Mouse (Mus musculus) forebrain, postnatal 0 days (tissue): ENCODE data around the gene 4931440F15Rik. TPM values are rescaled to one million over a fixed set of nuclear protein-coding genes. Genes with fewer than 3 reads are reported as not detected.
A peak's percentile ranks its signal among the peaks of the same experiment; 100 is the strongest.
"Not testable (repeated sequence)": the region's sequence is repeated elsewhere in the genome, so short reads cannot be mapped to it uniquely, and the experiment has no call there.

Experiments used
- ATAC-seq: fragments of 200-750 bp; cut with Nextera tagmentation; 2 replicates; pipeline ENCODE4 v1.8.0; 2017; ENCODE audit warnings: mild to moderate bottlenecking, moderate library complexity
- DNase-seq: peaks from one replicate; pipeline ENCODE4 v3.0.0-alpha.2; 2015
- H3K27ac ChIP-seq: fragments of 300-500 bp; sonication (generic); 2 replicates; pipeline ENCODE4 v1.5.1; 2014; ENCODE audit warnings: low read depth, mild to moderate bottlenecking, antibody characterized with exemption, low read length, moderate library complexity, mixed read lengths
- H3K27me3 ChIP-seq: fragments of 300-500 bp; sonication (generic); 2 replicates; pipeline ENCODE4 v1.6.1; 2014; ENCODE audit warnings: mild to moderate bottlenecking, low read length, mixed read lengths; ENCODE audit not compliant: insufficient read depth
- H3K36me3 ChIP-seq: fragments of 300-500 bp; sonication (generic); 2 replicates; pipeline ENCODE4 v1.6.1; 2014; ENCODE audit warnings: mild to moderate bottlenecking, moderate library complexity; ENCODE audit not compliant: insufficient read depth
- H3K4me1 ChIP-seq: fragments of 300-500 bp; sonication (generic); 2 replicates; pipeline ENCODE4 v1.6.1; 2014; ENCODE audit warnings: antibody characterized with exemption; ENCODE audit not compliant: insufficient read depth
- H3K4me2 ChIP-seq: fragments of 300-500 bp; sonication (generic); 2 replicates; pipeline ENCODE4 v1.6.1; 2014; ENCODE audit warnings: low read depth, mild to moderate bottlenecking, moderate library complexity
- H3K4me3 ChIP-seq: fragments of 300-500 bp; sonication (generic); 2 replicates; pipeline ENCODE4 v1.5.1; 2014; ENCODE audit warnings: low read depth, low read length, mixed read lengths
- H3K9ac ChIP-seq: fragments of 300-500 bp; sonication (generic); 2 replicates; pipeline ENCODE4 v1.6.1; 2014; ENCODE audit warnings: mild to moderate bottlenecking
- H3K9me3 ChIP-seq: fragments of 300-500 bp; sonication (generic); 2 replicates; pipeline ENCODE4 v1.6.1; 2016; ENCODE audit warnings: low read length
- CTCF ChIP-seq: sonication (generic); IDR thresholded peaks from 2 replicates; pipeline ENCODE4 v1.5.1; 2016; ENCODE audit warnings: antibody characterized with exemption, control low read depth, low read depth
- WGBS: fragments of 180-500 bp; shearing (Covaris S2); extraction: QIAGEN DNeasy Blood & Tissue Kit; methylation state at CpG from one replicate; pipeline ENCODE4 v1.1.7; 2014; 5-methylcytosine and 5-hydroxymethylcytosine counted together
- polyA plus RNA-seq: library from polyadenylated mRNA; unstranded; fragments of >200 nt; fragmentation: Nextera tagmentation; extraction: Ambion mirVana; gene quantifications from 2 replicates; pipeline ENCODE4 v1.2.1, GENCODE M21; 2015
- total RNA-seq: library from RNA; depleted of rRNA; stranded (reverse); fragments of >200 nt; gene quantifications from 2 replicates; pipeline ENCODE4 v1.2.3, GENCODE M21; 2014

The 4931440F15Rik gene
- total and polyA plus RNA-seq, 2 experiments from 2014 or later = 0.24 to 0.52 TPM

DNA sequence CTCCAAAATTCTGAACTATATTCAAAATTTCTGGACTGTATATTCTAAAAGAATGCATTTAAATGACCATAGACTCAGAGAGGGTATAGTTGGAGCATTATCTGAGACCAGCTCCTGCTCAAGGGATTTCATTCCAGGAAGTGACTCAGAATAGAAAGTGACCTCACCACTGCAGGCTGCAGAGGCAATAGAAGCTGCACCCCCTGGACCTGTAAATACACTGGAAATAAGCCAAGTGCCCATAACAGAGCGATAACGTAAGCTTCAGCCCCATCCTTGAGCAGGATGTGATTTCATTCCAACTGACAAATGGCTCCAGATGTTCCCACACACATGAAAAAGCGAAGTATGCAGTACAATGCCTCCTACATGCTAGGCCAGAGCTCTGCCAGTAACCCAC, 14.3 kb upstream of the 4931440F15Rik start:
- WGBS = 55% methylated on average over 3 of the region's 3 CpGs
- TF ChIP-seq CTCF = no peak
- Histone ChIP-seq H3K27ac (no peak overlapping the region), H3K9ac (no peak overlapping the region), H3K9me3 (no peaks in the 10 kb centered on the region), H3K36me3 (no peaks in the 10 kb centered on the region), H3K4me1 (no peaks in the 10 kb centered on the region), H3K27me3 (no peaks in the 10 kb centered on the region), H3K4me2 (no peak overlapping the region), H3K4me3 (no peak overlapping the region)
- DNase-seq = no peak
- no peak; the same call in 1 of the 2 replicates for ATAC-seq

DNA sequence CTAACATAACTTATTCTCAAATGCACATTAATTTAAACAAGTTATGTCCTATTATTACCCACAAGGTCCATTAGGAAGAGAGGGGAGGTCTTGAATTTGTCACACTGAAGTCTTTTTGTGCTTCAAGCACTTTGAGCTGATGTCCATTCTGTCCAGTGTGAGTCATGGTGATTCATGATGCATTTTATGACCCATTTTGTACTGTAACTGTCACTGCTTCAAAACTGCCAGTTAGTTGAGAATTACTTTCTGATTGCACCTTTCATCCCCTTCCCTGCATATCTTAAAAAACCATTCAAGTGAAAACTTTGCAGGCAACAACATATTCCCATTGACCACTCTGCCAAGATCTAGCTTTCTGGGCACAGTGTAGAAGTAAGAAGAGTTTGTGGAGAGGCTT, 11.6 kb upstream of the 4931440F15Rik start:
- Histone ChIP-seq H3K36me3 (no peaks in the 10 kb centered on the region), H3K4me2 (no peak overlapping the region), H3K27me3 (no peaks in the 10 kb centered on the region), H3K9me3 (no peaks in the 10 kb centered on the region), H3K27ac (no peak overlapping the region), H3K4me1 (no peaks in the 10 kb centered on the region), H3K9ac (no peak overlapping the region), H3K4me3 (no peak overlapping the region)
- DNase-seq = no peak
- ATAC-seq = no peak
- no peak for TF ChIP-seq CTCF

DNA sequence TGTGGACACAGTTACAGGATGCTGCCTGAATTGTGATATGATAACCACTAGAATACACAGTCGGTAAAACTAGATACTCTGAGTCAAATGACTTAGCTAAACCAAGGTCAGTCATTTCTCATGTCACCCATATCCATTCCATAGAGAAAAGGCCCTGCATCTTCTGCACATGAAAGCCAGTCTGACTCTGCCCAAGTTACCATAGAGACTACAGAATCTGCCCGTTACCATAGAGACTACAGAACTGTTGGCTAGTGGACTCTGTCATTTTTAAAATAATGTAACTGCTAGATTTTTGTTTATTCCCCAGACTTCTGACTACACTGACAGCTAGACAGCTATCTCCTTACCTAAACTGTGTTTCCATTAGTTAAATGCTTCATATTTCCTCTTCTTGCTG, 2.3 kb upstream of the 4931440F15Rik start:
- no peaks in the 10 kb centered on the region for H3K27me3 ChIP-seq
- ATAC-seq = peak; percentile 75
- 0 out of 2 replicates have a peak, but pooled peaks cover 3% of the 10 kb centered on the region for H3K36me3 ChIP-seq
- H3K4me3 ChIP-seq = no peak overlapping the region
- no peak overlapping the region for H3K4me2 ChIP-seq
- no peak overlapping the region for H3K27ac ChIP-seq
- TF ChIP-seq CTCF = no peak
- 77% methylated on average over 2 of the region's 2 CpGs for WGBS
- peak; percentile 51 for DNase-seq
- H3K9ac ChIP-seq = no peak overlapping the region
- no peaks in the 10 kb centered on the region for H3K9me3 ChIP-seq
- peaks cover 6% of the 10 kb centered on the region; the same call in 1 of the 2 replicates for H3K4me1 ChIP-seq

DNA sequence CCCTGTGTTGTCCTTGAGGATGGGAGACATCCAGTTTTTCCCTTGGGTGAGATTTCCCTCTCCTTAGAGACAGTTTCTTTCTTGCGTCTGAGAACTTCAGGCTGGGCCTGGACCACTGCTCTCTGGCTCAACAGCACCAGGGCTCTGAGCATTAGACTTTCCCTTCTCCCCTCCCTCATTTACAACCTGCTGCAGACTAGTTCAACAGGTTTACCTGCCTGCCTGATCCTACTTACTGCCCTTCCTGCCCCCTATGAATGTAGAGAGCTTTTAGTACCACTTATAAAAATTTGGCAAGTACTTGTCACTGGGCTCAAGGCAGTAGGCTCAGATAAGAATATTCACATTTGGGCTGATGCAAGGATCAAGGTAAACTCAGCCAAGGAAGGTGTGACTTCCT, 533 bp upstream of the 4931440F15Rik start:
- no peak for TF ChIP-seq CTCF
- ATAC-seq = no peak
- Histone ChIP-seq H3K9me3 (no peaks in the 10 kb centered on the region), H3K4me2 (no peak overlapping the region), H3K27ac (no peak overlapping the region), H3K36me3 (0 out of 2 replicates have a peak, but pooled peaks cover 3% of the 10 kb centered on the region), H3K4me1 (peaks cover 6% of the 10 kb centered on the region; the same call in 1 of the 2 replicates), H3K9ac (no peak overlapping the region), H3K27me3 (no peaks in the 10 kb centered on the region), H3K4me3 (no peak overlapping the region)
- WGBS = 88% methylated on average over 1 of the region's 1 CpGs
- no peak for DNase-seq

GRCm38 (mm10) chr11:29824474-29825270, 796 bp downstream of the 4931440F15Rik start:
- WGBS = 41% methylated on average over 48 of the region's 62 CpGs

GRCm38 (mm10) chr11:29823141-29823540, 2.3 kb downstream of the 4931440F15Rik start:
- no peak for TF ChIP-seq CTCF
- 81% methylated on average over 2 of the region's 2 CpGs for WGBS
- H3K9ac ChIP-seq = no peak overlapping the region
- H3K9me3 ChIP-seq = no peaks in the 10 kb centered on the region
- no peak overlapping the region for H3K27ac ChIP-seq
- H3K27me3 ChIP-seq = no peaks in the 10 kb centered on the region
- 0 out of 2 replicates have a peak, but pooled peaks cover 3% of the 10 kb centered on the region for H3K36me3 ChIP-seq
- H3K4me2 ChIP-seq = no peak overlapping the region
- DNase-seq (no peak), ATAC-seq (no peak)
- no peak overlapping the region for H3K4me3 ChIP-seq
- H3K4me1 ChIP-seq = peaks cover 6% of the 10 kb centered on the region; the same call in 1 of the 2 replicates

More at GRCm38 (mm10) chr11:29824474-29825270, 796 bp downstream of the 4931440F15Rik start:
- H3K27me3 ChIP-seq, H3K36me3 ChIP-seq, H3K27ac ChIP-seq, H3K4me3 ChIP-seq, H3K9me3 ChIP-seq, H3K9ac ChIP-seq, H3K4me1 ChIP-seq: not testable (repeated sequence)
- DNase-seq = peak; percentile 30
- H3K4me2 ChIP-seq = peak overlapping the region; percentile 19
- peak; percentile 64 for ATAC-seq

DNA sequence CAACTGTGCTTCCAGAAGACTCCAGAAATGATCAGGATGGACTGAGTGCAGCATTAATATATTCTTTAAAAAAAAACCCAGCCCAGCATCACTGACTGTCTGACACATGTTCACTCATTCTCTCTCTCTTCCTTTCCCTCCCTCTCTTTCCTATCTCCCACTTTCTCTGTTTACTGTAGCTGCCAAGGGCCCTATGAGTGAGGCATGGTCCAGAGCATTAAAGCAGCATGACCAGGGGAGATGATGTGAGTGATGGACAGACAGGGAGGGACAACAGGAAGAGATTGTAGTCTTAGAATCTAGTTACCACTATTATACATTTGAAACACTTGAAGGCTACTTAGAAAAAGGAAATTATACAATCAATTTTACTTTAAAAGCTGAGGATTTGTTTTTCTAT, 9.8 kb downstream of the 4931440F15Rik start:
- no peak for DNase-seq
- no peaks in the 10 kb centered on the region for H3K36me3 ChIP-seq
- no peak for TF ChIP-seq CTCF
- no peak overlapping the region for H3K9ac ChIP-seq
- no peaks in the 10 kb centered on the region for H3K9me3 ChIP-seq
- no peak for ATAC-seq
- H3K4me3 ChIP-seq = no peak overlapping the region
- H3K27ac ChIP-seq = no peak overlapping the region
- no peak overlapping the region for H3K4me2 ChIP-seq
- no peaks in the 10 kb centered on the region for H3K4me1 ChIP-seq
- no peaks in the 10 kb centered on the region for H3K27me3 ChIP-seq
